ENCODE assay signal across 9 mouse cellular contexts in genomic region chr8:64597042-64597970, GRCm38 (mm10).
A peak's percentile ranks its signal among the peaks of the same experiment; 100 is the strongest.
DNase-seq lines count a peak whose midpoint lies in the region; ATAC-seq and TF ChIP-seq lines count a peak whose summit lies in the region.
"Had no signal": no experiment of that assay in that cellular context is flagged by ENCODE, and none has a peak within 500 bp of the region (broad histone marks: within the 10 kb centered on the region; RNA-seq: fewer than 3 reads in every experiment).

No protein-coding gene starts in this region.

- WGBS in kidney, postnatal 0 days = 41% methylated on average over 21 of the region's 21 CpGs
- 24% methylated on average over 21 of the region's 21 CpGs for whole genome bisulfite sequencing in liver, embryonic 13.5 days (ENCODE audit: insufficient replicate concordance)
- WGBS in neural tube, embryonic 13.5 days = 40% methylated on average over 21 of the region's 21 CpGs

- H3K9ac ChIP-seq in kidney, postnatal 0 days (ENCODE audit: low read depth, low read length) = no peak overlapping the region
- no peak overlapping the region for H3K9ac ChIP-seq in liver, embryonic 13.5 days
- no peak overlapping the region for H3K9ac ChIP-seq in neural tube, embryonic 13.5 days

- H3K27me3 ChIP-seq in kidney, postnatal 0 days (ENCODE audit: insufficient read depth, low read length) = no peaks in the 10 kb centered on the region
- H3K27me3 ChIP-seq in liver, embryonic 13.5 days = no peaks in the 10 kb centered on the region
- no peaks in the 10 kb centered on the region for H3K27me3 ChIP-seq in neural tube, embryonic 13.5 days

- peak; percentile 89 for TF ChIP-seq CTCF in kidney, postnatal 0 days (IDR thresholded peaks at IDR 0.05; ENCODE audit: low read depth)

- no peaks in the 10 kb centered on the region for H3K9me3 ChIP-seq in kidney, postnatal 0 days (replicated peaks; ENCODE audit: low read length)
- no peaks in the 10 kb centered on the region for H3K9me3 ChIP-seq in liver, embryonic 13.5 days (replicated peaks)
- no peaks in the 10 kb centered on the region for H3K9me3 ChIP-seq in neural tube, embryonic 13.5 days

- H3K36me3 ChIP-seq in kidney, postnatal 0 days (ENCODE audit: insufficient read depth, low read length) = no peaks in the 10 kb centered on the region
- no peaks in the 10 kb centered on the region for H3K36me3 ChIP-seq in liver, embryonic 13.5 days
- peaks cover 43% of the 10 kb centered on the region for H3K36me3 ChIP-seq in neural tube, embryonic 13.5 days

- no peak overlapping the region for H3K27ac ChIP-seq in kidney, postnatal 0 days
- no peak overlapping the region for H3K27ac ChIP-seq in liver, embryonic 13.5 days
- H3K27ac ChIP-seq in neural tube, embryonic 13.5 days (replicated peaks) = no peak overlapping the region

- no peak overlapping the region for H3K4me3 ChIP-seq in kidney, postnatal 0 days (replicated peaks; ENCODE audit: low read depth, low read length)
- no peak overlapping the region for H3K4me3 ChIP-seq in liver, embryonic 13.5 days (replicated peaks)
- no peak overlapping the region for H3K4me3 ChIP-seq in neural tube, embryonic 13.5 days
- H3K4me3 ChIP-seq: erythroblast, embryonic 14.5 days had no signal

- DNase-seq in B cell, adult 2 months = peak; percentile 42 to 48
- peak; percentile 75 for DNase-seq in embryo, embryonic 10 days (ENCODE audit: low spot score)
- peak; percentile 62 to 75 for DNase-seq in gastrocnemius, postnatal 4 days (ENCODE audit: low spot score in 2 of 2)
- DNase-seq in kidney, postnatal 0 days (ENCODE audit: low spot score) = peak; percentile 80
- DNase-seq in liver, embryonic 13.5 days = peak; percentile 6
- peak; percentile 27 to 41 for DNase-seq in thymus, postnatal 36 days

- peak; percentile 57 for ATAC-seq in activated CD4-positive, CD25-positive, alpha-beta regulatory T cell, adult 4 months
- ATAC-seq in kidney, postnatal 0 days (replicated peaks; ENCODE audit: low FRiP score, low read depth) = no peak
- no peak for ATAC-seq in liver, embryonic 13.5 days (ENCODE audit: low read depth)
- ATAC-seq in neural tube, embryonic 13.5 days (ENCODE audit: low read depth) = peak; percentile 84

- H3K4me1 ChIP-seq in kidney, postnatal 0 days (replicated peaks; ENCODE audit: insufficient read depth, low read length) = no peaks in the 10 kb centered on the region
- H3K4me1 ChIP-seq in liver, embryonic 13.5 days (replicated peaks) = no peaks in the 10 kb centered on the region
- no peaks in the 10 kb centered on the region for H3K4me1 ChIP-seq in neural tube, embryonic 13.5 days (replicated peaks)

- H3K4me2 ChIP-seq in kidney, postnatal 0 days (ENCODE audit: low read length) = no peak overlapping the region
- no peak overlapping the region for H3K4me2 ChIP-seq in liver, embryonic 13.5 days
- H3K4me2 ChIP-seq in neural tube, embryonic 13.5 days = no peak overlapping the region

Comparison
In these comparisons a context has a peak if more than half of its experiments do, and no peak if none do; other contexts are left out.
1. DNase-seq: peak in every context shown above with its lines; median percentile 80 in kidney, postnatal 0 days; 75 in embryo, embryonic 10 days; 68 in gastrocnemius, postnatal 4 days; 45 in B cell, adult 2 months; 34 in thymus, postnatal 36 days; 6 in liver, embryonic 13.5 days.
2. ATAC-seq: peak in activated CD4-positive, CD25-positive, alpha-beta regulatory T cell, adult 4 months (single experiment) and neural tube, embryonic 13.5 days (single experiment); none in kidney, postnatal 0 days (single experiment) and liver, embryonic 13.5 days (single experiment).